Mouse (Mus musculus) G1E (cell line): ENCODE results near the gene Tnfsf13.

Experiments used
- CTCF ChIP-seq: IDR thresholded peaks from 2 replicates; pipeline ENCODE4 v1.5.1; 2012; ENCODE audit warnings: low read depth, low read length, inconsistent platforms, mixed read lengths
- POLR2AphosphoS5 ChIP-seq: IDR thresholded peaks from 2 replicates; pipeline ENCODE4 v1.6.1; 2012; ENCODE audit warnings: low read depth, low read length, inconsistent platforms; ENCODE audit not compliant: insufficient replicate concordance

GRCm38 (mm10) chr11:69665457-69665960 lies 20.1 kb downstream of the Tnfsf13 start:
- TF ChIP-seq CTCF, result no peak
- peak; percentile 94 for TF ChIP-seq POLR2AphosphoS5
